Mouse (Mus musculus): Measurements from ENCODE around the gene Fbxl7.
A peak's percentile ranks its signal among the peaks of the same experiment; 100 is the strongest.

Fbxl7 gene

DNA sequence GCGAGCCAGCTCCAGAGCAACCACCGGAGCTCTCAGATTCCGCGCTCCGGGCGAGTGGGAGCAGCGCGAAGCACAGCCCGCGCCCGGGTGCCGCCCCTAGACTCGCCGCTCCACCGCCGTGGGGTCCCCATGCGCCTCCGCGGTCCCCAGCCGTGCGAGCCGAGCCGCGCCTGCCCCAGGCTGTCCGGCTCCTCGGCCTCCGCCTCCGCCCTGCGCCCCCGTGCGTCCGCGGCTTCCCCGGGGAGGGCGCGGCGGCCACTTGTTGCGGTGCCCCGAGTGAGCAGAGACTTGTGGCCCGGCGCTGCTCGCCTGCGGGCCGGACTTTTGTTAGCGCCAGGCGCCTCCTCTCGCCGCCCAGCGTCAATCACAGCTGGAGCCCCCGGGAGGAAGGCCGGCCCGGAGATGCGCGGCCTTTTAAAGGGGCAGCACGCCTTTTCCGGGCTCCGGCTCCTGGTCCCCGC, at the start of gene Fbxl7:
Fbxl7 (minus strand) TSS at position 330 of the 461 bp plus-strand sequence.
- peak in 1 of 2 experiments; percentile 3 for DNase-seq (ENCODE audit: low spot score in 2 of 2)

DNA sequence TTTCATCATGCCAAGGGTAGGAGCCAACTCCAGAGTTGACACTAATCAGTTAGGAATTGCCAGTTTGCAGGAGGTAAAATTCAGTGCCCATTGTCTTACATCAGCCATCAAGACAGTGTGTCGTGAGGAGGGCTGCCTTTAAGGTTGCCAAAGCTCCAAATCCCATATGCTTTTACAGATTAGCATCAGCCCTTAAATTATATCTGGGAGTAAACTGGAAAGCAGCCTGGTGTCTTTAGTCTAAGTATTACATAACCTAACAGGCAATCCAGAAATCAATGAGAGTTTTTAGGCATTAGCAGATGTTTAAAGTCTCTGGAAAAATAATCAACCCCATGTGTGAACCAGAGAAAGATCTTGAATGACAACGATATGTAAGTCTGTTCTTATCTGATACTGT, 26.6 kb upstream of the Fbxl7 start:
- no peak for DNase-seq (ENCODE audit: low spot score in 2 of 2)

DNA sequence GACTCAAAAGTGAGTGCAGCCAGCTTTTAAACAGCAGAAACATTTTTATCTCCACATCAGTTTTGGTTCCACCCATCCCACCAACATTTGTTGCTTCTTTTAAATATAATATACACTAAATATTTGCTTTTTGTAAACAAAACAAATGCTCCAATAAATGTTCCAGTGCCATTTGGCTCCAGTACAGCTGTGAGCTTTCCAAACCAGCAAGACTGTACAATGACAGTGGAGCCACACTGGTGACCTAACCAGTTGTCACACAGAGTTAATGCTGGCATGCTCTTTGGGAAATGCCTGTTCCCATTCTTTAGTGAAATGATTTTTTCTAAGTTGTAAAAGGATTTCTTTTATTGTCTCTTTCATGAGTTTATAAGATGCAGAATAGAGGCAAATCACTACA, 18.0 kb upstream of the Fbxl7 start:
- no peak for DNase-seq (ENCODE audit: low spot score in 2 of 2)

DNA sequence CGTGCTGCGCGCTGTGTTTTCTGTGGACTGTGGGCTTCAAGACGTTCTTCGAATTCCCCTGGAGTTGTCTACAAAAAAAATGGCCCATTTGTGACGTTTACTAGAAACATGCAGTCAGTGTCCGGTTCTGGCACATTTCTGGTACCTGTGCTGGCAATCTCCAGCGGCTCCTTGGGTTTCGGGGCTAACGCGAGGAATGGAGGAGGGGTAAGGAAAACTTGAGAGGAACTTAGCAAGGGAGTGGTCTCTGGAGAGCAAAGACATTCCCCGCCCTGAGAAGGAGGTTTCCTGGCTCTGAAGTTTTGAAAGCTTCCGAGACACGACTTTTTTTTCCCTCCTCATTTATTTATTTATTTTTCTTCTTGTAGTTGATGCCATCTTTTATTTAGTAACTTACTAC, 381 bp upstream of the Fbxl7 start:
- no peak for DNase-seq (ENCODE audit: low spot score in 2 of 2)

DNA sequence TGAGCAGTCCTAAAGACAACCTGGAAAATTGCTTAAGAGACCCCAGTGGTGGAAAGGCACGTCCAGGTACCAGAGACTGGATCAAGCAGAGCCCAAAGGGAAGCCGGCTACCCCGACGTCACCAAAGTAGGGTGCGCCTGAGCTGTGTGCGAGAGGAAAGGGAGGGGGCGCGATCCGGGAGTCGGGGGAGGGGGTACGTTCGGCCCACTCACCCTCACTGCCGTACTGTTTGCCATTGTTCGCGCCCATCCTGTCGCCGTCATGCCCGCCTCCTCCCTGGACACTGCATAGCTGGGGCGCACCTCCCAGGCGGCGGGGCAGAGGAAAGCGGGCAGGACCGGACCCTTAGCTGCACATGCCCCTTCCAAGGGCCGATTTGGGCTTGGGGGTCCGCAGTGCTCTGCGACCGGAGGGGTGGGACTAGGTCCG, 565 bp downstream of the Fbxl7 start:
- peak in 1 of 2 experiments; percentile 3 for DNase-seq (ENCODE audit: low spot score in 2 of 2)

DNA sequence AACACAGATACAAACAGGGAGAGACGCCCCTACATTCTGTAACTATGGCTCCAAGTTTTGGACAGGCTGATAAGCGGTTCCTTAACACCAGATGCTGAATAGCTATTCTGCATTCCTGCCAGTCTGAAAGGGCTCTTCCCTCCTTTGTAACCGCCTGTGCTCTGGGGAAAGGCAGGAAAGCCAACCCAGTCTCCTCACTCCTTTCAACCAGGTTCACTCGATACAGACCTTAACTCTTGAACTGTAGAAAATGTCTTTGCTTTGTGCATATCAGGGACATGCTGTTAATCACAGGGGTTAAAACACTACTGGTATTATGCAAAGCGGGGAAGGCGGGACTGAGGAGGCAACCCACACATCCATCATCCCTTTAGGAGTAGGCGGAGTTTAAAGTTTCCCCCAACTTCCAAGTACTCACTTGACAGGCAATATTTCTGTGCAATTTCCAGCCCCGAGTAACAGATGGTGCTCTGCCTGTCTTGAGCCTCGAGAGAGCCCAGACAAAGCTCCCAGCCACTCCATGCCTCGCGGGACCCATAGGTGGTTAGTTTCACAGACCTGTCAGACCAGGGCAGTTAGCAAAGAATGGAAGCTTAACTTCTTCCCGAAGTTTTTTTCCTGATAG, 1.2 kb downstream of the Fbxl7 start:
- no peak for DNase-seq (ENCODE audit: low spot score in 2 of 2)

DNA sequence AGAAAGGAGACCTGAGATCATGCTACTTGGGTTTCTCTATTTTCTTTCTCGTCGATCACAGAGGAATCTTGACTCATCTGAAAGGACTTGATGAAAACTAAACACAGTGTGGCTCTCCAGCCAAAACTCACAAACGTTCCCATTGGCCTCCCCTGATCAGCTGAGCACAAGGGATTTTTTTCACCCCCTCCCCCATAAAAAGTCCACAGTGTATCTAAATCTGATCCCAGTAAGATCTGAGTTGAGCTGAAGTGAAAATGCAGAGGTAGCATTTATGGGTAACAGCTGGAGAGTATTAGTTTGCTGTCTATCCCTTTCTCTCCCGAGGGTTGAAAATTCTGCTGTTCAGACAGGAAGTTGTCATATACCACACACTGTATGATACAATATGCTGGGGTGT, 2.2 kb downstream of the Fbxl7 start:
- DNase-seq (ENCODE audit: low spot score in 2 of 2), result no peak

DNA sequence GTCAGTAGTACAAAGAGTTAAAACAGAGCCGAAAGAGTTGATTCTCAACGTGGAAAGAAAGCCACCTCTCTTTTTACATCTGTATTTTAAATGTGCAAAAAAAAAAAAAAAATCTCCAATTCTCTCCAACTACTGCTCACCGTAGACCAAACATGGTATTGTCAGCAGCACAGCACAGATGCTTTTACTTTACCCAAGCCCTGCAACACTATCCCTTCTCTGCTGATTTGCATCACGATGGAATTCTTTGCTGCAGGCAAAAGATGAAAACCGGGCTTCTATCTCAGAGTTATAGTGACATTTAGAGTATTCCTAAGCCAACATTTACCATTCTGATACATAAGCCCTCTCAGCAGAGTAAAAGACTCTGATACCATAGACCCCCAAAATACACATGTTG, 5.4 kb downstream of the Fbxl7 start:
- DNase-seq (ENCODE audit: low spot score in 2 of 2), result no peak

DNA sequence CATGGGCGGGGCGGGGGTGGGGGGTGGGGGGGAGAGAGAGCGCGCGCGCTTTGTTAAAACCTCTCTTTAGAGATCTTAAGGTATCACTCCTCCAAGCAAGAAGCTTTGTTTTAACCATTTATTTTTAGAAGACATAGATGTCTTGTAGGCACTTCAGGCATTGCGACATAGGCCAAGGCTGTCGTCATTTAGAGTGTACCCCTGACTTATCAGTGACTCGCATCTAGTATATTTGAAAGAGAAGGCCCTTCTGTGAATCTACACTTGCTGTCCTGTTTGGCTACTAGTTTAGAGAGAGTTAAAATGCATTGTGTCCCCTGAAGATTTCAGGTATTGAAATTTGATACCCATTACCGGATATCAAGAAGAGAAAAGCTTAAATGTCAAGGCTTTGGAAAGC, 7.2 kb downstream of the Fbxl7 start:
- DNase-seq (ENCODE audit: low spot score in 2 of 2), result no peak

DNA sequence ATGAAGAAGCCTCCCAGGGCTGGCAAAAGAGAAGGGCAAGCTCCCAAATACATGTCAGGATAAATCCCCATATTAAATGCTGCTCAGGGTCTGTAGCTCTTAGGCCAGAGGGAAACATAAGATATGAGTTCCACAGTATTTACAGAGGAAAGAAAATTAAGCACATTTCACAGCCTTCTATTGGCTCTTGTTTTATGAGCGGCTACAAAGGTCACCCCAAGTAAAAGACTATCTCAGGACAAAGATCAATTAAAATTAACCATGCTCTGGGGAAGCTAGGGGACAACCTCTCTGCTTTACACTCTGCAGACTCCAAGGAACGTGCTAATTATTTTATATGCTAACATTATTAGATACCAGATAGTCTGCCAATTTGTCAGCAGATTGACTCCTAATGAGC, 9.4 kb downstream of the Fbxl7 start:
- no peak for DNase-seq (ENCODE audit: low spot score in 2 of 2)

DNA sequence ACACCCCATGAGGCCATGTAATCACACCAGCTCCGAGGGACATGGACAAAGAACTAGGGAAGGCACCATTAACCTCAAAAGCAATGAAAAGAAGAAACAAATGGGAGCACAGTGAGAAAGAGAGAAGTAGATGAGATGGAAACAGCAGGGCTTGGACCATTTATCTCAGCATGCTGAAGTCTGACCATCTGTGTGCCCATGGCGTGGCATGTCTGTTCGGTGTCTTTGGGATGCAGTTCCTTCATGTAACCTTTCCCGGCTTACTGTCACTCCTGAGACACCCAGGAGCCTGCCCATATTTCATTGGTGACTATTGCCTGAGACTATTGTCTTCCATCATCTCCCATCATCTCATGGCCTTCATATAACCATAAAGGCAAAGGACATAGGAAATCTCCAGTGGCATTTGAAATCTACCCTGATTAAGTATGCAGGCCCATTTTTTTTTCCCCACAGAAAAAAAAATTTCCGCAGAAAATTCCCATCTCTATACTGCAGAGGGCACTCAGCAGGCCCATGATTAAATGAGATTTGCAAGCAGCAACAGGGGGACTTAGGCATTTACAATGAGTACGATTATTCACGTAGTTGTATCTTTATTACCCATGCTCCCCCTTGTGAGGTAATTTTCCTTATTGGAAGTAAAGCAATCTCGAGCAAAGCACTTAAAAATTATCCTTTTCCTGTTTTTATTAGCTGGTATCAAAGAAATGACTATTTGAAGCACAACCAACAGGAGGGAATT, 15.0 kb downstream of the Fbxl7 start:
- no peak for DNase-seq (ENCODE audit: low spot score in 2 of 2)

DNA sequence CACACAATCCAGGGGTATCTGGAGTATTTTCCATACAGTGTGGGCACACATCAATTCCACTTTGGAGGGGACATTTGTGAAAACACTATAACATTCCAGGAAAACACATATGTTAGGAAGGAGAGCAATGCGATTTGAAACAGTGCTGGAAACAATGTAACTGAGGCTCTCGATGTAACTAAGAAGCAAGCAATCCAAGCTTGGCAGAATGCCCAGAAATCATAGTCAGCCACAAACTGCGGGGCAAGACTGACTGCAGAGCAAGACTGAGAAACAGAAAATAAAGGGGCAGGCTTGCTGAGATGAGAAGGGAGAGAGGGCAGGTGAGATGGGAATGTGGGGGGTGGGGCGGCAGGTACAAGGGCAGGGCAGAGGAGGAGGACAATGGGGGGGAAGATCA, 19.7 kb downstream of the Fbxl7 start:
- no peak for DNase-seq (ENCODE audit: low spot score in 2 of 2)

DNA sequence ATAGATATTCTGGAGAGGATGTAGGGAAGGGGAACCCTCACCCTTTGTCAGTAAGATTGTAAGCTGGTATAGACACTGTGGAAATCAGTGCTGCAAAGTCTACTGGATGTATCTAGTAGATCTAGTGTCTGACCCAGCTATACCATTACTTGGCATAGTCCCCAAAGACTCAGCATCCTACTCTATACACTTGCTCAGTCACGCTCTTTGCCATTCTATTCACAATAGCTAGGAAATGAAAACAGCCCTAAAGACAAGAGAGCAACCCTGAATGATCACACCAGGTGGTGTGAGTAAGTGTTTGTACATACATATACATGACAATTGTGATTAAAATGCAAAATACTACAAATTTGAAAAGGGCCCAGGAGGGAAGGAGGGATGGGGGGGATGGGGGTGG, 23.1 kb downstream of the Fbxl7 start:
- DNase-seq (ENCODE audit: low spot score in 2 of 2), result no peak

DNA sequence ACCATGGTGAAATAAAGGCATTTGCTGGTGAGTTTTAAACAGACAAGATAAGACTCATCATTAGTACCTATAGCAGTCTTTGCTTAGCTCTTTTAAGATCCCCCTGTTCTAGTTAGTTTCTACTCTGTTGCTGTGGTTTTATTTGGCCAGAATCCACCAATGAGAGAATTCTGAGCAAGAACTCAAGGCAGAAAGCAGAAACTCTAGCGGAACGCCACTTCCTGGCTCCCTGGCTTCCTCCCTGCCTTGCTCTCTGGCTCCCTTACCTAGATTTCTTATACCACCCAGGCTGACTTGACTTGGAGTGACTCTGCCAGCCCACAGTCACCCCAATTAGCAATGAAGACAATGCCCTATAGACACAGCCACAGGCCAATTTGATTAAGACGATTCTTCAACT, 26.2 kb downstream of the Fbxl7 start:
- DNase-seq (ENCODE audit: low spot score in 2 of 2), result no peak

DNA sequence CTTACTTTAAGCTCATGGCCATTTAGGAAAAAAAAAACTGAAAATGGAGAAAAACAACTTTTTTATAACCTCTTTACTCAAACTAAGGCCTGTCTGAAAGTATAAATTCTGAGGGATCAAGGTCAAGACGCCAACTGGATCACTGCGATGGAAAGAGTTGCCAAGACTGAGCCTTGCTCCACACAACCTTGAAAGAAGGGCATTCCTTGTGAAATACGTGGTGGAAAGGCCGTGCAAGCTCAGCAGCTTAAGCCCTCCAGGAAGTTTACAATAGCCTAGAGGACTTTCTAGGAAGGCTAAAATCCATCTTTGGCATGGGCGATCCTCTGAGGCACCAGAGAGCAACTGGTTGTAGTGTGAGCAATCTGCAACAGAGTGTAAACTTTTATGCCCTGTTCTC, 27.9 kb downstream of the Fbxl7 start:
- DNase-seq (ENCODE audit: low spot score in 2 of 2), result no peak

DNA sequence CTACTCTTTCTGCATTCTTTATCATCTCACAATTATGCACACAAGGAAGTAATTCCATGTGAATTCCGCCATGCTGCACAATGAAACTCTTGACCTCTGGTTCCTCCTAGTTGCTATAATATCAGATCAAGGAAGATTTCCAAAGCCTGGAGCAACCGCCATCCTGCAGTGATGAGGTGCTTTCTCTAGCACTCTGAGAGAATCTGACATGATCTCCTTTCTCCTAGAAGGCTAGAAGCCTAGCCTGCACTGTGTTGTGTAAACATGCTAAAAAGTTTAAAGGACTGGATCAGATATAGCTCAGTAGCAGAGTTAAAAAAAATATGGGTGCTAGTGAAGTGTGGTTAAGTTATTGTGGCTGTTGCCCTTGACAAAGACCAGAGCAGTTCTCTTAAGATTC, 33.2 kb downstream of the Fbxl7 start:
- no peak for DNase-seq (ENCODE audit: low spot score in 2 of 2)

DNA sequence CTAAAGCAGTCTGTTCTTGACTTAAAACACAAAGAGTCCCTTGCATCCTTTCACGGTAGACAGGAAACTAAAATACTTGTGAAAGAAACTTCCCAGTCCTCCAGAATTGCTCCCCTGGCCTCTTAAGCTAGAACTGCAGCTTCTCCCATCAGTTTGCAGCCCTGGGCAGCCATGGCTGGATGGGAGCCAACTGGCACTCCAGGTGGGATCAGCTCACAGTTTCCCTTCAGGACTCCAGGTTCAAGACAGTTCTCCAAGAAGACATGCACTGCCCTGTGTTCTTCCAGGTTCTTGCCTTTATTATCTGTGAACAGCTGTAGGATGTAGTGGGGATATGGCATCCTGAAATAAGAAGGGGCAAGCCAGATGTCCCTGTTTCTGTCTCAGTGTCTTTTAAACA, 45.8 kb downstream of the Fbxl7 start:
- no peak for DNase-seq (ENCODE audit: low spot score in 2 of 2)

DNA sequence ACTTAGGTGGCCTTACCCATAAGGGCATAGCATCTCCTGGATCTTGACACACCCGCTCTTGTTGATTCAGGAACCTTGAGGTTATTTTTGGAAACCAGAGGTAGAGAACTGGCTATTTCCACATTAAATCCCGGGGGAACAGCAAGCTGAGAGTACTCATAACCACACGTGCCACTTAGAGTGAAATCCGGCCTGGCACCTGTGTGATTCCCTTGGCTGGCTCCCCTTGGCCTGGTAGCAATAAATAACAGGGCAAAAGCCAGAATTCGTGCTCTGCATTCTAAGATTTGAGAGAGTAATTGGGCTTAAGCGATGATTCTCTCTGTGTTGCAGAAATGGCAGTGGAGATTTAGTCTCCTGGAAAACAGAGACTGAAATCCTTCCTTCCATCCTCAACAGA, 53.2 kb downstream of the Fbxl7 start:
- no peak for DNase-seq (ENCODE audit: low spot score in 2 of 2)

DNA sequence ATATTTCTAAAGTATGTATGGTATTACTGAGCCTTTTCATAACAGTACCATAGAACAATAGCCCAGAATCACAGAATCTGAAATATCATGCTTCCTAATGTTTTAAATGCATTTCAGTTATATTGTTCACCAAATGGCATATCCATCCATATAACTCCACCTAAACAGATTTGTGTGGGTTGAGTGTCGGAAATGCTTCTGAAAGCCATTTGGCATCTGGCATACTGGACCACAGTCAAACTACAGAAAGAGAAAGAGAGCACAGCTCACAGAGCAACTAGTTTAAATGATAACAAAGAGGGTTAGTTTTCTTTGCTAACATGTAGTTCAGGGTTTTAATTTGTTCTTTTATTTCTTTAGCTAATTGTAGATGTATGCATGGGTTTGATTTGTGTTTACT, 57.0 kb downstream of the Fbxl7 start:
- DNase-seq (ENCODE audit: low spot score in 2 of 2), result no peak

DNA sequence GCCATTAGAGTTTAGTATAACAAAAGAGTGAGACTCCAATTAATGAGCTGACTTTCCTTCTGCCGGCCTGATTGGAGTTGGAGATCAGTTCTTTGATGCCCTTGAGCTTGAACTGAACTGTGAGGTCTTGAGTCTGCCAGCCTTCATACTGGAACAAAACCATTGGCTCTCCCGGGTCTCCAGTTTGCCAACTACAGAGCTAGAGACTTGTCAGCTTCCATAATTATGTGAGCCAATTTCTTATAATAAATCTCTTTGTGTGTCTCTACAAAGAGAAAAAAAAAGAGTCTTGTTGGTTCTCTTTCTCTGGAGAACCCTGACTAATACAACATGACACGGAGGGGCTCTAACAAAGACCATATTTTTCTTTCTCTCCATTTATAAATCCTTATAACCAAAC, 58.2 kb downstream of the Fbxl7 start:
- DNase-seq (ENCODE audit: low spot score in 2 of 2), result no peak

DNA sequence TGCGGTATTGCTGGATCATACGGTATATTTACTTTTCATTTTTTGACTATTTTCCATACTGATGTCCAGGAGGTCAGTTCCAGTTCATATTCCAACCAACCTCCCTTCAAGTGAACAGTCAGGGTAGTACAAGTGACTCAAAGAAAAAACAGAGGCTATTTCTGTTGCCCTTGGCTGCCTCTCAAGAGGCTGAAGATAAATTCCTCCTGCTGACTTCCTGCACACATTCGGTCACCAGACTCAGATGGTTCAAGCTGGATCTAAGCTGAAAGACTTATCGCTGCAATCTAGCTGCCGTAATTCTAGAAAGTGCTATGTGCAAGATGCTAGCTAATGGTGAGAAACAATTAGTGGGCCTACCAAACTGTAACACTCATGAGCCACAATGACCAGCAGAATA, 61.0 kb downstream of the Fbxl7 start:
- DNase-seq (ENCODE audit: low spot score in 2 of 2), result no peak

DNA sequence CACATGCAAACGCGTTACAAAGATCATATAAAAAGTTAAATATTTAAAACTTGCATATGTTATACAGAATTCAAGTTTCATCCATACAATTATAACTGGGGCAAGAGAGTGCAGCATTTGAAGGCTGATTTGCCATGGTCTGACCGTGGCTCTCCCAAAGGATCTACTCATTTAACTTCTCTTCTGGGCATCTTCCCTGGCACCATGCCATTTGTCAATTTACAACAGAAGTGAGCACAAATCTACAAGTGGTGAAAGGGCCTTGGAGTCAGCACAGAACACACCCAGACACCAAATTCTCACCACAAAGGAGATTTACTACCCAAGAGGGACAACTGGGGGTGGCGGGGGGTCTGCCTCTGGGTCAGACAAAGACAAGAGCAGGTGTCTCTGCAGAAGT, 64.2 kb downstream of the Fbxl7 start:
- no peak for DNase-seq (ENCODE audit: low spot score in 2 of 2)

DNA sequence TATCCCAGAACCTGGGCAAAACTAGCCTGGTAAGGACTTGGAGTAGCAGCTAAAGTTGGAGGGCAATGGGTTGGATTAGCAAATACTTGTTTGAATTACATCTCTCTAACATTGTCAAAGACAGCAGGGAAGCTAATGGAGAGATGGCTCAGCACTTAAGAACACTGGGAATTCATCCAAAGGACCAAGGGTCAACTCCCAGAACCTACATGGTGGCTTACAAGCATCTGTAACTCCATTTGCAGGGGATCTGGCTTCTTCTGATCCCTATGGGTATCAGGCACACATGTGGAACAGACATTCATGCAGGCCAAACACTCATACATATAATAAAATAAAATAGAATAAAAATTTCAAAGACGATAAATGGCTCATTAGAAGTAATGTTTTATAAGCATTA, 78.4 kb downstream of the Fbxl7 start:
- no peak for DNase-seq (ENCODE audit: low spot score in 2 of 2)

DNA sequence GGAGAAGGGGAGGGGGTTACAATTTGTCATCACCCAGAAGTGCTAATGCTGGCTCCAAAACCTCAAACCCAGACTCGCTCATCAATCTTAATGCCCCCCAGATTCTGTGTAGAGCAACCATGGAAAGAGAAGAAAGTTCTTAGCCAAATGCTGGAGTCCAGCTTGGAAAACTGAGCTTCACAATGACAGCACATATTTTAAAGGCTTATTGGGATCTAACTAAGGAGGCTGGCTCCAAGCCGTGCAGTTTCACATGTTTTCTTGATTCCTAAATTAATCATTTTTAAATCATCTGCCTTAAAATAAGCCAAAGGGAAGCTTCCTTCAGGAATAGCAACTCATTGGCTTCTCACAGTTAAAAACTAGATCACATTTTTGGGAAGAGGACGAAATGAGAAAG, 82.5 kb downstream of the Fbxl7 start:
- DNase-seq (ENCODE audit: low spot score in 2 of 2), result no peak

All from thymus, postnatal 10 days (tissue).